Mouse (Mus musculus): ENCODE data around the gene Snap91.

DNA sequence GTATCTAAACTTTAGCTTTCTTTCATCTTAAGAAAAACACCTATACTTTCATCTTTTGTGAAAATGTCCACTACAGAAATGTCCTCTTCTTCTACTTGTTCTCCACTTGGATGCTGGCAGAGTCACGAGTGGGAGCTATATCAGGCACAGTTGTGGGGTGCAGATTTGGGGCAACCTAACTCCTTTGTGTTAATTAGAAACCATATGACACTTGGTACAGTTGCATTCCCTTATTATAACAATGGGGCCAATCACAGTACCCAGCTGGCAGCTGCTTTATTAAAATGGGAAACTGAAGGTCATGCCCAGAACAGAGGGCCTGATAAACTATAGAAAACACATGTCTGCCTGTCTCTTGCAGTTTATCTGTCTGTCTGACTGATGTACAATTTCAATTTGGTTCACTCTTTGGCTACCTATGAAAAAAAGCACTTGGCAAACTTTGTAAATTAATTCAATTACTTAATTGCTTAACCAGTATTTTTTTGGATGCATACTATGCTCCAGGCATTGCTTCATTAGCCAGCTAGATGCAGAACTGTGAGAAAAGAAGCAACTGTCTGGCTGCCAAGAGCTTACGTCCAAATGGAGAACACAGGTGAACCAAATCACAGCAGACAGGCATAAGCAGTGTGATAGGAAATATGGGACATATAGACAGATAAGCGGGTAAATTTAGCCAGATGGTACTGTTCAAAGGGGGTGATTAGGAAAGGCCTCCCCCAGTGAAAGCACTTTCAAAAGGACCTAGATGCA, 29.8 kb downstream of the Snap91 start:
- TF ChIP-seq POLR2A (IDR thresholded peaks at IDR 0.05; ENCODE audit: borderline replicate concordance, extremely low read depth, insufficient read depth, insufficient read length, poor library complexity, severe bottlenecking), result no peak
- no peak for TF ChIP-seq CTCF (IDR thresholded peaks at IDR 0.05; ENCODE audit: borderline replicate concordance, extremely low read depth, insufficient read depth, insufficient read length)
